Mouse (Mus musculus) forebrain, embryonic 10.5 days (tissue): ENCODE data around the gene Ppp1r15b. TPM values are rescaled to one million over a fixed set of nuclear protein-coding genes. Genes with fewer than 3 reads are reported as not detected.

Experiments used
- DNase-seq: peaks from one replicate; pipeline ENCODE4 v3.0.0-alpha.2; 2017; ENCODE audit warnings: low spot score; ENCODE audit errors: extremely low spot score
- H3K27ac ChIP-seq: fragments of 300-500 bp; sonication (generic); 2 replicates; pipeline ENCODE4 v1.5.1; 2016; ENCODE audit warnings: mild to moderate bottlenecking
- H3K27me3 ChIP-seq: fragments of 300-500 bp; sonication (generic); 2 replicates; pipeline ENCODE4 v1.6.1; 2016; ENCODE audit warnings: mild to moderate bottlenecking; ENCODE audit not compliant: poor library complexity, severe bottlenecking
- H3K36me3 ChIP-seq: fragments of 300-500 bp; sonication (generic); replicated peaks from 2 replicates; pipeline ENCODE4 v1.6.1; 2016; ENCODE audit warnings: mild to moderate bottlenecking, moderate library complexity
- H3K4me1 ChIP-seq: fragments of 300-500 bp; sonication (generic); 2 replicates; pipeline ENCODE4 v1.6.1; 2016
- H3K4me3 ChIP-seq: fragments of 300-500 bp; sonication (generic); 2 replicates; pipeline ENCODE4 v1.5.1; 2016; ENCODE audit warnings: mild to moderate bottlenecking, moderate library complexity
- H3K9me3 ChIP-seq: fragments of 300-500 bp; sonication (generic); 2 replicates; pipeline ENCODE4 v1.6.1; 2016; ENCODE audit warnings: mild to moderate bottlenecking, moderate library complexity
- WGBS: fragments of 180-500 bp; shearing (Covaris S2); methylation state at CpG from one replicate; pipeline ENCODE4 v1.1.7; 2016; 5-methylcytosine and 5-hydroxymethylcytosine counted together
- polyA plus RNA-seq: library from polyadenylated mRNA; unstranded; fragments of >200 nt; fragmentation: Nextera tagmentation; extraction: Ambion mirVana; gene quantifications from 2 replicates; pipeline ENCODE4 v1.2.1, GENCODE M21; 2016

Ppp1r15b gene
- polyA plus RNA-seq, 1 experiment from 2014 or later = 59.3 TPM

- 61% methylated on average over 9 of the region's 9 CpGs for WGBS
- DNase-seq = no peak
- Histone ChIP-seq H3K27me3 (no peaks in the 10 kb centered on the region), H3K27ac (no peak overlapping the region), H3K36me3 (peaks cover 2% of the 10 kb centered on the region; the same call in 1 of the 2 replicates), H3K4me1 (peaks cover 32% of the 10 kb centered on the region), H3K4me3 (no peak overlapping the region), H3K9me3 (no peaks in the 10 kb centered on the region)
Observed at GRCm38 (mm10) chr1:133127328-133127727, 3.6 kb upstream of the Ppp1r15b start.

- peak; percentile 25 for DNase-seq
- peaks cover 25% of the 10 kb centered on the region for H3K36me3 ChIP-seq
- no peaks in the 10 kb centered on the region for H3K9me3 ChIP-seq
- peaks cover 55% of the 10 kb centered on the region for H3K4me1 ChIP-seq
- WGBS = 10% methylated on average over 16 of the region's 16 CpGs
- H3K27ac ChIP-seq = peak overlapping the region; percentile 99
- peak overlapping the region; percentile 30 for H3K4me3 ChIP-seq
- no peaks in the 10 kb centered on the region for H3K27me3 ChIP-seq
Observed at GRCm38 (mm10) chr1:133129471-133130221, 1.3 kb upstream of the Ppp1r15b start.

GRCm38 (mm10) chr1:133131561-133131905, 590 bp downstream of the Ppp1r15b start:
- under 1% methylated on average over 35 of the region's 35 CpGs for WGBS
- DNase-seq = no peak
- Histone ChIP-seq H3K27me3 (no peaks in the 10 kb centered on the region), H3K27ac (peak overlapping the region; percentile 99), H3K9me3 (no peaks in the 10 kb centered on the region), H3K36me3 (peaks cover 44% of the 10 kb centered on the region), H3K4me1 (peaks cover 66% of the 10 kb centered on the region), H3K4me3 (peak overlapping the region; percentile 98)

GRCm38 (mm10) chr1:133131936-133132335, 993 bp downstream of the Ppp1r15b start:
- H3K4me1 ChIP-seq = peaks cover 64% of the 10 kb centered on the region
- no peaks in the 10 kb centered on the region for H3K27me3 ChIP-seq
- H3K4me3 ChIP-seq = peak overlapping the region; percentile 98
- WGBS = under 1% methylated on average over 11 of the region's 11 CpGs
- H3K9me3 ChIP-seq = no peaks in the 10 kb centered on the region
- peaks cover 48% of the 10 kb centered on the region for H3K36me3 ChIP-seq
- H3K27ac ChIP-seq = peak overlapping the region; percentile 99
- no peak for DNase-seq

GRCm38 (mm10) chr1:133132388-133133326, 1.7 kb downstream of the Ppp1r15b start:
- peaks cover 55% of the 10 kb centered on the region for H3K36me3 ChIP-seq
- peak overlapping the region; percentile 98 for H3K4me3 ChIP-seq
- 28% methylated on average over 26 of the region's 26 CpGs for WGBS
- no peaks in the 10 kb centered on the region for H3K9me3 ChIP-seq
- DNase-seq = no peak
- H3K27ac ChIP-seq = peak overlapping the region; percentile 99
- H3K4me1 ChIP-seq = peaks cover 64% of the 10 kb centered on the region
- no peaks in the 10 kb centered on the region for H3K27me3 ChIP-seq

GRCm38 (mm10) chr1:133133425-133133824, 2.5 kb downstream of the Ppp1r15b start:
- Histone ChIP-seq H3K27ac (peak overlapping the region; percentile 99; the same call in 1 of the 2 replicates), H3K27me3 (no peaks in the 10 kb centered on the region), H3K9me3 (no peaks in the 10 kb centered on the region), H3K4me3 (peak overlapping the region; percentile 98), H3K4me1 (peaks cover 64% of the 10 kb centered on the region), H3K36me3 (peaks cover 63% of the 10 kb centered on the region)
- 48% methylated on average over 2 of the region's 2 CpGs for WGBS
- DNase-seq = no peak

- Histone ChIP-seq H3K27ac (peak overlapping the region; percentile 6; the same call in 1 of the 2 replicates), H3K4me1 (peaks cover 63% of the 10 kb centered on the region), H3K36me3 (peaks cover 69% of the 10 kb centered on the region), H3K4me3 (peak overlapping the region; percentile 98), H3K27me3 (no peaks in the 10 kb centered on the region), H3K9me3 (no peaks in the 10 kb centered on the region)
- DNase-seq = no peak
- WGBS = 62% methylated on average over 4 of the region's 4 CpGs
Observed at GRCm38 (mm10) chr1:133134071-133134470, 3.1 kb downstream of the Ppp1r15b start.

- Histone ChIP-seq H3K4me1 (peaks cover 55% of the 10 kb centered on the region), H3K9me3 (no peaks in the 10 kb centered on the region), H3K36me3 (peaks cover 77% of the 10 kb centered on the region), H3K27me3 (no peaks in the 10 kb centered on the region), H3K27ac (no peak overlapping the region), H3K4me3 (peak overlapping the region; percentile 98)
- WGBS = 76% methylated on average over 4 of the region's 4 CpGs
- DNase-seq = no peak
Observed at GRCm38 (mm10) chr1:133134881-133135280, 3.9 kb downstream of the Ppp1r15b start.

GRCm38 (mm10) chr1:133135808-133136207, 4.9 kb downstream of the Ppp1r15b start:
- H3K9me3 ChIP-seq = no peaks in the 10 kb centered on the region
- DNase-seq = no peak
- H3K36me3 ChIP-seq = peaks cover 86% of the 10 kb centered on the region
- H3K4me1 ChIP-seq = peaks cover 46% of the 10 kb centered on the region
- H3K27me3 ChIP-seq = no peaks in the 10 kb centered on the region
- H3K27ac ChIP-seq = no peak overlapping the region
- H3K4me3 ChIP-seq = peak overlapping the region; percentile 98; the same call in 1 of the 2 replicates
- WGBS = 91% methylated on average over 5 of the region's 5 CpGs

- Histone ChIP-seq H3K36me3 (peaks cover 93% of the 10 kb centered on the region), H3K9me3 (no peaks in the 10 kb centered on the region), H3K4me3 (no peak overlapping the region), H3K4me1 (peaks cover 27% of the 10 kb centered on the region), H3K27ac (no peak overlapping the region), H3K27me3 (no peaks in the 10 kb centered on the region)
- no peak for DNase-seq
- WGBS = 97% methylated on average over 1 of the region's 1 CpGs
Observed at GRCm38 (mm10) chr1:133138401-133138800, 7.5 kb downstream of the Ppp1r15b start.

- Histone ChIP-seq H3K27me3 (no peaks in the 10 kb centered on the region), H3K36me3 (peaks cover 14% of the 10 kb centered on the region), H3K4me1 (no peaks in the 10 kb centered on the region), H3K9me3 (peaks cover 10% of the 10 kb centered on the region; the same call in 1 of the 2 replicates), H3K27ac (no peak overlapping the region), H3K4me3 (no peak overlapping the region)
- WGBS = 66% methylated on average over 22 of the region's 22 CpGs
- no peak for DNase-seq
Observed at GRCm38 (mm10) chr1:133146014-133147009, 15.4 kb downstream of the Ppp1r15b start.

- DNase-seq = no peak
Observed at GRCm38 (mm10) chr1:133147324-133147723, 16.4 kb downstream of the Ppp1r15b start.

More at GRCm38 (mm10) chr1:133147324-133147723, 16.4 kb downstream of the Ppp1r15b start:
- peaks cover 10% of the 10 kb centered on the region; the same call in 1 of the 2 replicates for H3K9me3 ChIP-seq
- no peak overlapping the region for H3K4me3 ChIP-seq
- no peak overlapping the region for H3K27ac ChIP-seq
- no peaks in the 10 kb centered on the region for H3K4me1 ChIP-seq
- no peaks in the 10 kb centered on the region for H3K27me3 ChIP-seq
- 85% methylated on average over 5 of the region's 5 CpGs for WGBS
- peaks cover 7% of the 10 kb centered on the region for H3K36me3 ChIP-seq
